Mouse (Mus musculus): ENCODE measurements at regions not wholly inside any gene's neighbourhood (a gene's known extent, or its start where the extent isn't known, plus 50 kb on each side); places are given as distances from the start of the nearest gene placed in this dataset.

- Histone ChIP-seq H3K4me1 (ENCODE audit: control insufficient read depth in 1 of 2, insufficient read depth in 2 of 2) (no peaks in the 10 kb centered on the region), H3K79me2 (replicated peaks; ENCODE audit: control insufficient read depth, extremely low read depth, insufficient read depth, poor library complexity, severe bottlenecking) (no peaks in the 10 kb centered on the region), H3K36me3 (replicated peaks in 1 of 2; ENCODE audit: control insufficient read depth in 1 of 2, insufficient read depth in 1 of 2, low read length in 1 of 2) (no peaks in the 10 kb centered on the region), H3K27me3 (replicated peaks) (no peaks in the 10 kb centered on the region), H3K4me3 (replicated peaks in 1 of 3; ENCODE audit: low read depth in 2 of 3, low read length in 2 of 3, poor library complexity in 1 of 3) (no peak overlapping the region), H3K9me3 (replicated peaks; ENCODE audit: low read length) (peaks cover 3% of the 10 kb centered on the region), H3K4me2 (ENCODE audit: insufficient read depth, low read depth, poor library complexity, severe bottlenecking) (no peak overlapping the region), H3K27ac (ENCODE audit: insufficient read depth, low read depth) (no peak overlapping the region), H3K9ac (ENCODE audit: insufficient read depth, low read depth) (no peak overlapping the region)
- DNase-seq (ENCODE audit: extremely low read depth) = no peak
- TF ChIP-seq ELF1 (IDR thresholded peaks at IDR 0.05; ENCODE audit: low read depth, low read length) (no peak), CHD2 (IDR thresholded peaks at IDR 0.05; ENCODE audit: low read length) (no peak), RAD21 (IDR thresholded peaks at IDR 0.05; ENCODE audit: low read depth, low read length) (no peak), ZC3H11A (IDR thresholded peaks at IDR 0.05; ENCODE audit: low read depth, low read length) (no peak), CTCF (conservative IDR thresholded peaks at IDR 0.05 in 1 of 2, IDR thresholded peaks at IDR 0.05 in 1 of 2; ENCODE audit: low read depth in 2 of 2, low read length in 2 of 2) (no peak), MEF2A (IDR thresholded peaks at IDR 0.05; ENCODE audit: borderline replicate concordance, low read depth, low read length) (no peak), UBTF (IDR thresholded peaks at IDR 0.05; ENCODE audit: low read depth, low read length) (no peak), MAZ (IDR thresholded peaks at IDR 0.05; ENCODE audit: low read depth, low read length) (no peak)
- in situ Hi-C loops (cut with MboI; ENCODE audit: low pct_ligation_motif_present, low pct_unique_long_range_greater_than_20kb, low sequenced_read_pairs) (no loop called here), dilution Hi-C loops (cut with MboI; ENCODE audit: extremely low pct_ligation_motif_present, extremely low pct_unique_long_range_greater_than_20kb, low sequenced_read_pairs) (no loop called here)
Observed at GRCm38 (mm10) chr4:3062027-3062605, 105.0 kb upstream of the Vmn1r2 start.

- dilution Hi-C loops (cut with MboI; ENCODE audit: extremely low pct_ligation_motif_present, extremely low pct_unique_long_range_greater_than_20kb, low sequenced_read_pairs) = no loop called here
- no peak for DNase-seq (ENCODE audit: extremely low read depth)
Observed at GRCm38 (mm10) chr4:3063966-3064365, 103.2 kb upstream of the Vmn1r2 start.

GRCm38 (mm10) chr4:3064571-3064970 lies 102.5 kb upstream of the Vmn1r2 start:
- in situ Hi-C loops (cut with MboI; ENCODE audit: low pct_ligation_motif_present, low pct_unique_long_range_greater_than_20kb, low sequenced_read_pairs) = no loop called here
- H3K27ac ChIP-seq (ENCODE audit: insufficient read depth, low read depth) = no peak overlapping the region; the same call in 1 of the 2 replicates
- dilution Hi-C loops (cut with MboI; ENCODE audit: extremely low pct_ligation_motif_present, extremely low pct_unique_long_range_greater_than_20kb, low sequenced_read_pairs) = no loop called here
- no peak overlapping the region for H3K4me2 ChIP-seq (ENCODE audit: insufficient read depth, low read depth, poor library complexity, severe bottlenecking)
- H3K4me3 ChIP-seq (replicated peaks in 1 of 3; ENCODE audit: low read depth in 2 of 3, low read length in 2 of 3, poor library complexity in 1 of 3) = no peak overlapping the region
- peaks cover 18% of the 10 kb centered on the region for H3K9me3 ChIP-seq (replicated peaks; ENCODE audit: low read length)
- H3K79me2 ChIP-seq (replicated peaks; ENCODE audit: control insufficient read depth, extremely low read depth, insufficient read depth, poor library complexity, severe bottlenecking) = no peaks in the 10 kb centered on the region
- TF ChIP-seq NELFE (IDR thresholded peaks at IDR 0.05; ENCODE audit: low read depth, low read length) = no peak
- TF ChIP-seq MAZ (IDR thresholded peaks at IDR 0.05; ENCODE audit: low read depth, low read length) = no peak
- TF ChIP-seq ZKSCAN1 (IDR thresholded peaks at IDR 0.05; ENCODE audit: borderline replicate concordance, low read depth, low read length) = no peak
- no peak for TF ChIP-seq TCF12 (IDR thresholded peaks at IDR 0.05; ENCODE audit: low read depth, low read length)
- no peak for TF ChIP-seq ZNF384 (IDR thresholded peaks at IDR 0.05; ENCODE audit: low read depth, low read length)
- TF ChIP-seq RAD21 (IDR thresholded peaks at IDR 0.05; ENCODE audit: low read depth, low read length) = no peak
- TF ChIP-seq JUND (conservative IDR thresholded peaks at IDR 0.05; ENCODE audit: low read depth, low read length) = no peak
- DNase-seq (ENCODE audit: extremely low read depth) = no peak
- H3K36me3 ChIP-seq (replicated peaks in 1 of 2; ENCODE audit: control insufficient read depth in 1 of 2, insufficient read depth in 1 of 2, low read length in 1 of 2) = peaks cover 0 to 3% of the 10 kb centered on the region in 2 experiments
- no peaks in the 10 kb centered on the region for H3K4me1 ChIP-seq (ENCODE audit: control insufficient read depth in 1 of 2, insufficient read depth in 2 of 2)
- no peaks in the 10 kb centered on the region for H3K27me3 ChIP-seq (replicated peaks)
- no peak overlapping the region for H3K9ac ChIP-seq (ENCODE audit: insufficient read depth, low read depth)

More at GRCm38 (mm10) chr4:3063966-3064365, 103.2 kb upstream of the Vmn1r2 start:
- H3K4me2 ChIP-seq (ENCODE audit: insufficient read depth, low read depth, poor library complexity, severe bottlenecking) = no peak overlapping the region
- no peaks in the 10 kb centered on the region for H3K79me2 ChIP-seq (replicated peaks; ENCODE audit: control insufficient read depth, extremely low read depth, insufficient read depth, poor library complexity, severe bottlenecking)
- TF ChIP-seq JUND (conservative IDR thresholded peaks at IDR 0.05; ENCODE audit: low read depth, low read length) (no peak), HCFC1 (IDR thresholded peaks at IDR 0.05; ENCODE audit: low read depth, low read length) (no peak), ZMIZ1 (IDR thresholded peaks at IDR 0.05; ENCODE audit: low read depth, low read length) (no peak), SIN3A (IDR thresholded peaks at IDR 0.05; ENCODE audit: low read length) (no peak), KAT2A (IDR thresholded peaks at IDR 0.05; ENCODE audit: insufficient replicate concordance, low read length) (no peak), MXI1 (IDR thresholded peaks at IDR 0.05; ENCODE audit: low read depth, low read length) (no peak), E2F4 (IDR thresholded peaks at IDR 0.05; ENCODE audit: insufficient replicate concordance, low read depth, low read length) (no peak), CHD1 (IDR thresholded peaks at IDR 0.05; ENCODE audit: low read depth, low read length) (no peak), ZC3H11A (IDR thresholded peaks at IDR 0.05; ENCODE audit: low read depth, low read length) (no peak)
- no peaks in the 10 kb centered on the region for H3K4me1 ChIP-seq (ENCODE audit: control insufficient read depth in 1 of 2, insufficient read depth in 2 of 2)
- peaks cover 11% of the 10 kb centered on the region for H3K9me3 ChIP-seq (replicated peaks; ENCODE audit: low read length)
- no peaks in the 10 kb centered on the region for H3K27me3 ChIP-seq (replicated peaks)
- H3K36me3 ChIP-seq (replicated peaks in 1 of 2; ENCODE audit: control insufficient read depth in 1 of 2, insufficient read depth in 1 of 2, low read length in 1 of 2) = peaks cover 0 to 3% of the 10 kb centered on the region in 2 experiments
- H3K27ac ChIP-seq (ENCODE audit: insufficient read depth, low read depth) = no peak overlapping the region
- no peak overlapping the region for H3K9ac ChIP-seq (ENCODE audit: insufficient read depth, low read depth)
- in situ Hi-C loops (cut with MboI; ENCODE audit: low pct_ligation_motif_present, low pct_unique_long_range_greater_than_20kb, low sequenced_read_pairs) = no loop called here
- no peak overlapping the region for H3K4me3 ChIP-seq (replicated peaks in 1 of 3; ENCODE audit: low read depth in 2 of 3, low read length in 2 of 3, poor library complexity in 1 of 3)

Measured in CH12.LX (cell line).